Mouse (Mus musculus): Measurements from ENCODE around the gene Rasgef1b.

Gene Rasgef1b

DNA sequence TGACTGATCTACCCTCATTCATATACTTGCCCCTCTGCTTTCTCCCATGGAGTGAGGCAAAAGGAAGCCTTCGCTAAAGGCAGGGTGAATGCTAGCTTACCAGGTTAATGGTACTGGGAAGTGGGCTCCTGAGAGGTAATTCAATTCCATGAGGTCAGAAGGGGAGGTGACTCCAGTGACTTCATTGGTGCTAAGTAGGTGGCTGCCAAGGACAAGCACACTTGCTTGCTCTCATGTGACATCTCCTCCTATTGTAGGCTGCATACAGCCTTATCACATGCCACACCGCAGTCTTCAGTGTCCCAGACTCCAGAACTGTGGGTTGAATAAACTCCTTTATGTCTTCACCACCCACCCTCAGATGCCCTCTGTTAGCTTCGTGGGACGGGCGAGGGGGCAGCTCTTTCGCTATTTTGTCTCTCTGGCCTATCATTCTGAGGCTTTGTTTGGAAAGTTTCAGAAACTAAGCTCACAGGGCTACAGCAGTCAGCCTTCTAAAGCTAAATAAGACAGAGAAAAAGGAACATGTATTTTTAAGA, 441.1 kb downstream of the Rasgef1b start:
- DNase-seq (ENCODE audit: low spot score) = no peak

- DNase-seq (ENCODE audit: low spot score) = no peak
Measured at GRCm38 (mm10) chr5:99286575-99286974, 442.3 kb downstream of the Rasgef1b start.

DNA sequence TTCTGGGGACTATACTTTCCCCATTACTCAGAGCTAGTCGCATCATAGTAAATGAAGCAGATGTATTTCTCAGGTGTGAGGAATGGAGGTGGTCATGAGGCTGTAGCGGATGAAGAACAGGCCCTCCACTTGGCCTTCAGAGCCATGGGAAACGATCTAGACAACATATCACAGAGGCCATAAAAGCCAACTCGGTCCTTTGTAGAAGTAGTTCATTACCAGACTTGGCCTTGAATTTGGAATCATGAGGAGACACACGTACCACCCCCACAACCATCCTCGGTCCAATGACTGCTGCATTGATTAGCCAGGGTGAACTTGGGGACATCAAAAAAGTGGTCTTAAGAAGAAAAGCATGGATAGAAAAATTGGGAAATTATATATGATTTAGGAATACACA, 442.8 kb downstream of the Rasgef1b start:
- no peak for DNase-seq (ENCODE audit: low spot score)

DNA sequence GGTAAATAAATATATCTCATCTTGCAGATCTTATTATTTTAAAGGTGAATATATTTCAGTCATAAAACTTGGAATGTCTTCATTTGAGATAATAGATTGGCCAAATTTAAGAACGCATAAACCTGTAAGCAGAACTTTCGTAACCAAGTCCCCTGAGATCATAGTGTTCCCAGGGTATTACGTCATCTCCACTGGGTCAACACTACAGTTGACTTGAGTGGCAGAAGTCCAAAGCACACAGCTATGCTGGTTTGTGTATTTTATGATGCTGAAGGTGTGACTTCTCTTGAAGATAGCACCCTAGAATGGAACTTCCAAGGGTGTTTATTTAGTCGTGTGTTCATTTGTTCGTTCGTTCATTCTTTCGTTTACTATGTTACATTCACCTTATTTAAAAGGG, 444.5 kb downstream of the Rasgef1b start:
- no peak for DNase-seq (ENCODE audit: low spot score)

- DNase-seq (ENCODE audit: low spot score) = no peak
Measured at GRCm38 (mm10) chr5:99283636-99284035, 445.2 kb downstream of the Rasgef1b start.

DNA sequence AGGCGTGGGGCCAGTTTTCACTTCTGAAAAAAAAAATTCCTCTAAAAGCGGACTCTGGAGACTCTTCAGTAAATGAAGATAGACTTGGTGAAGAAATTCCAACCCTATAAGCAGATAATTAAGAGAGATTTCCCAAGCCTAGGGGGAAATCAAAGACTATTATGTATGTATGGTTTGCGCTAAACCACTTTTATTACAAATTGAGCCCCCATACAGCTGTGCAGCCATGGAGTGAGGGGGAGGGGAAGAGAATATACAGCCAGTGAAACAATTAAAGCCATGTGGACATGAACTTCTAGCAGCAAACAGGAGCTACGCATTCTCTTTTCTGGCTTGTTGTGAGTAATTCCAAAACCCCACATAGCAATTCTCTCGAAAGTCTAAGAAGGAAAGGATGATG, 448.3 kb downstream of the Rasgef1b start:
- no peak for DNase-seq (ENCODE audit: low spot score)

DNA sequence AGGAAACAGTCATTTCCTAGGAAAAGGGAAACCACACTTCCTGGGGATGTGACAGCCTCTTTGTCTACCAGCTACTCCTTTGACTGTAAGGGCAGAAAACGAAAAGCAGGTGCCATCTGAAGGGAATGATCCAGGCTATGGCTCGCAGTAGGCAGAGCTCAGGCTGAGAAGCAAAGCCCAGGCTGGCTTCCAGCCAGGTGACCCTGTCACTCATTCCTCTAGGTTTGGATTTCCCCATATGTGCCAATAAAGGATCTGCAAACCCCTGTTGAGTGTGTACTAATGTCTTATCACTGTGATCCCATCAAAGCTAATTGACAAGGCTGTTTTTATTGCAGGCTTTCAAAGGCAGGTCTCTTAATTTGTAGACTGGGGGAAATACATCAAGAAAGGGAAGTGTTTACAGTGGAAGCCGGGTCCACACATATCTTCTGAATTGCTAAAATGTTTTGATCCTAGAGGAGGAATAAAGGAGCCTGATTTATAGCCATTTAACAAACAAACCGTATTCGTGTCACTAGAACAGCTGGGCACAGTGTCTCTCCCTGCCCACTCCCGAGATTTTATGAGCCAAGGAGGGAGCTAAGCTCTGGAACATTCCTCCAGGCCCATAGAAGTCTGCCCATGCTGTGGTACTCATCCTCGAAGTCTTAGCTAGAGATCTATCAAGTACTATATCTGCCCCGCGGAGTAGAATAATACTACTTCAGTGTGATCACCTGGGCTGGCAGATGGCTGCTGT, 449.7 kb downstream of the Rasgef1b start:
- DNase-seq (ENCODE audit: low spot score) = no peak

GRCm38 (mm10) chr5:99278364-99278763, 450.5 kb downstream of the Rasgef1b start:
- DNase-seq (ENCODE audit: low spot score) = no peak

- DNase-seq (ENCODE audit: low spot score) = no peak
Measured at GRCm38 (mm10) chr5:99277536-99277935, 451.3 kb downstream of the Rasgef1b start.

DNA sequence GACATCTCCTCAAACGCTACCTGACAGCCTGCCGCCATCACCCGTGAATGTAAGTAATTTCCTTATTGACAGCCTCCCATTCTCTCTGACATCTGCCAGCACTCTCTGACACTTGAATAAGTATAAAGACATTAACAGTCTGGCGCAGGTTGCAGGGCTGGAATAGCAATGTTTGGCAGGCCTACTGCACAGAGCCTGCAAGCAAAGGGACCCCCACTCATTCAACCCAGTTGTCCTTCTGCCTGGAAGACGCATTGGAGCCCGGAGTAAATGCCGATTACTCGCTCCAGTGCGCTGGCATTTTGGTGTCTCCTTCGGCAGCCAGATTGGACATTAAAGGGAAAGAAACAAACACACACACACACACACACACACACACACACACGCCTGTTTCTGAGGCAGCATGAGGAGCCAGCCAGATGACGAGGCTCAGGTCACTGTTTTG, 454.7 kb downstream of the Rasgef1b start:
- no peak for DNase-seq (ENCODE audit: low spot score)

DNA sequence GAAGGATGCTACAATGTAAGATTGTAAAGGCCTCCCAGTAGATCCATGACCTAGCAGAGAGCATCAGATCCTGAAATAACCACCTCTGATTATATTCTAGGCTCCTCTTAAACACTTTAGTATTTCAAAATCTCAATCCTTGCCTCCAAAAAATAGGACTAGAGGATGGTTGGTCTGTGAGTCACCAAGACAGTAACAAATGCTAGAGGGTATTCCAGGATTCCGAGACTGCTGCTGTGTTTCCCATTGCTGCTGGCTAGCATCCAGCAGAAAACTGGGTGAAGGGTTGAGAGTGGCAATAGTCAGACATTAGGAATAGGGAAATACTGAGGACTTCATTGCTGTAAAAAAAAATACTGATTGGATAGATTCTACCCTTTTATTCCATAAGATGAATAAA, 457.3 kb downstream of the Rasgef1b start:
- no peak for DNase-seq (ENCODE audit: low spot score)

- DNase-seq (ENCODE audit: low spot score) = no peak
Measured at GRCm38 (mm10) chr5:99269131-99269530, 459.7 kb downstream of the Rasgef1b start.

DNA sequence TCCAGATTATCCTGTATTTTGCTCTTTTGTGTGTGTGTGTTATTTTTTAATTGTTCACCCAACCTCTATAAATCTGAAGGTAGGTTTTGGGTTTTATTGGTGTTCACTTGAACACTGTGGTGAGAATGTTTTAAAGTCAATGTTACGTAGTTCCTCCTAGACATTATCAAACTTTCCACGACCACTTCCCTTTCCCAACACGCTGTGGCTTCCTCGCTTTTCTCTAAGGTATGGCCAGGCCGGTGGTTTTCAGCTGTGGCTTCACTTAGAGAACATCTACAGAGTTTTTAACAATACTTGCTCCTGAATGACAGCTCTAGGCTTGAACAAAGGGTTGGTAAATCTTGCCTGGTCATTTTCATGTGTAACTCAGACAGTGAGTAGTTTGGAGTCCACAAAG, 461.5 kb downstream of the Rasgef1b start:
- DNase-seq (ENCODE audit: low spot score) = no peak

DNA sequence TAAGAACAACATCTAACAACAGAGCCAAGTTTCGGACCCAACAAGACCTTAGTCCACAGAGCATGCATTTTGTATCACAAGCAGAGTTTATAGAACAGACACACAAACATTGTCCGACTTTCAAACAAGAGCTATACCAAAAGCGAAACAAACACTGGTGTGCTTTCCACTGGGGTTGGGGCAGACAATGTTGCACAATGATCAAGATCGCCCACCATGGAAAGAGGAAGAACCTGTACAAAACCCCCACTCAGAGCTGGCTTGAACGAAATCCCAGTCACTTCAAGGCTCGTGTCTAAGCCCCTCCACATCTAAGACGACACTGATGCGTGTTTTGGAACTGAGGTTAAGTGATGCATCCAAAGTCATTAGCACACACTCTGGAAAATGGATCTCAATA, 462.6 kb downstream of the Rasgef1b start:
- no peak for DNase-seq (ENCODE audit: low spot score)

GRCm38 (mm10) chr5:99262197-99262920, 466.5 kb downstream of the Rasgef1b start:
- DNase-seq (ENCODE audit: low spot score) = no peak

DNA sequence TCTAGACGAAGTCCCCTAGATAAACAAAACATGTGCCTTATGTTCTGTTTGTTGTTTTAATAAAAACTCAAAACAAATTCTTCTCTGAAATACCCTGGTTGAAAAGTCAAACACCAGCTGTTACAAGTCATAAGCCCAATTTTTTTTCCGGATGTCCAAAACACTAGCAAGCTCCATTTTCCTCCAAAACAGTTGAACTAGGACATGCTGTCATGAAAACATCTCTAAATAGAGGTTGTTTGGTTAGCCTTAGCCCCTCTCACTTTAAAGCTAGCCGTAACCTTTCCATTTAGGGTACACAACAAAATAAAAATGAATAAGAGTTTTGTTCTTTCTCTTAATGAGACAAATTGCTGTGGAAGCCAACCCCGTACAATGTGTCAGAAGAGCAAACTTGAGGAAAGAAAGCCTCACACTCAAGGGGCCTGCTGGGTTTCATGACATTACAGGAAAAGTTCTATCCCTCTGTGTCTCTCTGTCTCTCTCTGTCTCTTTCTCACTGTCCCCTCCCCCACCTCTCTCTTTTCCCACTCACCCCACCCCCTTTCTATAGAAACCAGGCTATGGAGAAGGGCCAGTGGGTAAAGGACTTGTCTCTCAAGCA, 467.6 kb downstream of the Rasgef1b start:
- DNase-seq (ENCODE audit: low spot score) = no peak

- DNase-seq (ENCODE audit: low spot score) = no peak
Measured at GRCm38 (mm10) chr5:99258003-99258500, 470.8 kb downstream of the Rasgef1b start.

GRCm38 (mm10) chr5:99252203-99253135, 476.4 kb downstream of the Rasgef1b start:
- peak; percentile 77 for DNase-seq (ENCODE audit: low spot score)

DNA sequence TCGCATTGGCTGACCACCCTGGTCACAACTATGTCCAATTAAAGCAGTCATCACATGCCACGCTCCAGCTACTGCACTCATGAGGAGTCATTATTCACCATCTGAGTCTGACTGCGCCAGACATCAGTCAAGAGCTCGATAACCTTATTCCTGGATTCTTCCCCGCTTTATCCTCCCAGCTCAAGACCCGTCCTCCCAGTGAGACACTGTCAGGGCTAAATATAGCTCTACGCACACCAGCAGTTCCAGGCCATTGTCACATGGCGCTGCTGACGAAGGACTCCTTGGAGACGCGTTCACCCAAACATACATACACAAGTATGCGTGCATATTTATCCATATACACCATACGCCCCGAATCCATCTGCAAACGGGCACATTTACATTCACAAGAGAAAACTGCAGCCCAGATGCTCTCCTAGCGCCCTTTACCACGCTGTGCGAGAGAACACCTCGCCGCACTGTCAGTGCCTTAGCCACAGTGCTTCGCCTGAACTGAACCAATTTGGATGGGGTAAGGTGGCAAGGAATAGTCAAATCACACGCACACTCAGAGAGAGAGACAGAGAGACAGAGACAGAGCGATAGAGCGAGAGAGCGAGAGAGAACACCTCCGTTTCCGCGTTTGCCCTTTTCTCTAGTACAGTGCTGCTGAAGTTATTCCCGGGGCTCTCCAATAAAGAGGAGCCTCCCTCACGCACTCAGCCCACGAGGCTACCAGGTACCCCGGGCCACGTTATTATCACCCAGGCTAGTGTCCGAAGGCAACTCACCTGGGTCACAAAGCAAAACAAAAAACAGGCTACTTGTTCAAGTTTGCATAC, 477.3 kb downstream of the Rasgef1b start:
- DNase-seq (ENCODE audit: low spot score) = no peak

DNA sequence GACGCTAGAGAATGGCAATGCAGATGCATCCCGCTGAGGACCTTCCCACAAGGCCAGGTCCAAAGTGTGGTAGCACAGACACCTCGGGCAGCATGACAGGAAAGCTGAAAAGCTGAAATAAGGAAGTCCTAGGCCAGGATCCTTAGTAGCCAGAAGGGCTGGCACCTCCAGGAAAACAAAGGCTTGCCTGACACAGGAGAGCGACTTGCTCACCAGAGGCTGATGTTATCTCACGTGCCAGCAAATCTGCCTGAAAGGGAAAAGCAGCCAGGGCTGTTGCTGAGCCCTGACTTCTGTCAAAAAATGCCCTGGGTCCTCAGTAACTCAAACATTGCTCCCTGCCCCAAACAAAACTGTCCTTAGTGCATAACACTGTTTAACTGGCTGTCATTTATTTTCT, 478.0 kb downstream of the Rasgef1b start:
- no peak for DNase-seq (ENCODE audit: low spot score)

DNA sequence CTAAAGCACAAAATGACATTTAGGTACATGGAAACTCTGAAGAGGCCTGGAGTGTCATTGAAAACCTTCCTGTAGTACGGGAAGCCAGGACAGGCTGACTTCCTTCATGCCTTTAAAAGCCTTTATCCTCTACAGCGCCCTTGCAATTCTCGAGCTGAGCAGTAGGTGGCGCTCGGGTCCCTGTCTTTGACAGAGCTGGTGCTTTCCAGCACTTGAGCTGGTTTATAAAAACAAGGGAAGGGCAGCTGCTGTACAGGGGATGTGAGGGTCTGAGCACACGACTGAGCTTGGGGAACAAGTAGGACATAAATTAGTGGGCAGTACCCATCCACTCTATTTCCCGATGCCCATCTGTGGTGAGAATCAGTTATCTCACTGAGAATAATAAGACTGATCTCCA, 480.4 kb downstream of the Rasgef1b start:
- DNase-seq (ENCODE audit: low spot score) = peak; percentile 95

Measured in urinary bladder, postnatal 10 days (tissue).